Comparison of ENCODE assay signal across 28 mouse cellular contexts in genomic region chr2:69050189-69050588, GRCm38 (mm10).
DNase-seq lines count a peak whose midpoint lies in the region; ATAC-seq and TF ChIP-seq lines count a peak whose summit lies in the region.
"Had no signal": no experiment of that assay in that cellular context is flagged by ENCODE, and none has a peak within 500 bp of the region (broad histone marks: within the 10 kb centered on the region; RNA-seq: fewer than 3 reads in every experiment).

No protein-coding gene starts in this region.

- no peak for TF ChIP-seq POLR2A in lung, adult 2 months (IDR thresholded peaks at IDR 0.05; ENCODE audit: borderline replicate concordance, extremely low read depth, low read depth, low read length)
- TF ChIP-seq POLR2A in myocyte (IDR thresholded peaks at IDR 0.05; ENCODE audit: insufficient read length, low read depth): no peak

- peaks cover 9% of the 10 kb centered on the region for H3K4me1 ChIP-seq in lung, embryonic 16.5 days (replicated peaks; ENCODE audit: control insufficient read depth, insufficient read depth, low read length)
- H3K4me1 ChIP-seq in lung, adult 2 months (ENCODE audit: control insufficient read depth, insufficient read depth, low read length): no peaks in the 10 kb centered on the region; the same call in 1 of the 2 replicates
- H3K4me1 ChIP-seq: embryonic facial prominence, embryonic 13.5 days had no signal

- TF ChIP-seq CTCF in lung, adult 2 months (IDR thresholded peaks at IDR 0.05; ENCODE audit: insufficient read depth, low read length): no peak

- H3K36me3 ChIP-seq in lung, embryonic 16.5 days (ENCODE audit: control insufficient read depth, insufficient read depth, low read length): no peaks in the 10 kb centered on the region
- peaks cover 4% of the 10 kb centered on the region for H3K36me3 ChIP-seq in myocyte (ENCODE audit: control insufficient read depth, insufficient read depth)
- H3K36me3 ChIP-seq: embryonic facial prominence, embryonic 13.5 days; forebrain, embryonic 12.5 days; forebrain, embryonic 15.5 days; heart, embryonic 10.5 days; heart, embryonic 13.5 days; hindbrain, embryonic 12.5 days; hindbrain, embryonic 15.5 days had no signal

- peak; percentile 42; the same call in 1 of the 2 replicates for ATAC-seq in lung, embryonic 16.5 days (ENCODE audit: low read depth)
- ATAC-seq: forebrain, embryonic 15.5 days had no signal

- no peaks in the 10 kb centered on the region for H3K9me3 ChIP-seq in lung, embryonic 16.5 days (ENCODE audit: control insufficient read depth, low read length)
- H3K9me3 ChIP-seq: embryonic facial prominence, embryonic 10.5 days; embryonic facial prominence, embryonic 13.5 days; forebrain, embryonic 12.5 days; forebrain, embryonic 15.5 days; G1E; heart, embryonic 10.5 days; heart, embryonic 13.5 days; hindbrain, embryonic 12.5 days; hindbrain, embryonic 15.5 days had no signal

- H3K4me3 ChIP-seq in lung, embryonic 16.5 days (ENCODE audit: low read length): no peak overlapping the region
- no peak overlapping the region for H3K4me3 ChIP-seq in lung, adult 2 months (replicated peaks; ENCODE audit: extremely low read depth, low read depth, low read length)
- no peak overlapping the region for H3K4me3 ChIP-seq in myocyte
- H3K4me3 ChIP-seq: embryonic facial prominence, embryonic 10.5 days; embryonic facial prominence, embryonic 13.5 days; erythroblast, embryonic 14.5 days; forebrain, embryonic 12.5 days; forebrain, embryonic 15.5 days; heart, adult 2 months; heart, embryonic 10.5 days; heart, embryonic 13.5 days; hindbrain, embryonic 12.5 days; hindbrain, embryonic 15.5 days had no signal

- peak; percentile 55 for DNase-seq in heart, adult 11 months
- DNase-seq in heart, postnatal 10 days: no peak
- DNase-seq in lung, adult 2 months: no peak
- DNase-seq in 3T3-L1 (ENCODE audit: low read depth, low spot score): peak; percentile 11
- no peak for DNase-seq in c-Kit-positive CD71-positive TER-119-positive erythroid progenitor cells, embryonic 14.5 days (ENCODE audit: low spot score)
- DNase-seq: adrenal gland, adult 2 months; adrenal gland, postnatal 14 days; B cell, adult 2 months; cerebellum, adult 11-12 months; cerebellum, adult 8-10 months; cerebellum, postnatal 10 days; cerebellum, postnatal 36 days; embryo, embryonic 11 days; gastrocnemius, postnatal 25 days; heart, adult 2 months had no signal

- 0 out of 2 replicates have a peak overlapping the region, but pooled peaks have one; percentile 27 for H3K27ac ChIP-seq in lung, embryonic 16.5 days (ENCODE audit: low read length)
- H3K27ac ChIP-seq: embryonic facial prominence, embryonic 10.5 days; embryonic facial prominence, embryonic 13.5 days; forebrain, embryonic 12.5 days; forebrain, embryonic 15.5 days; heart, adult 2 months; heart, embryonic 10.5 days; heart, embryonic 13.5 days; hindbrain, embryonic 12.5 days; hindbrain, embryonic 15.5 days had no signal

- no peaks in the 10 kb centered on the region for H3K27me3 ChIP-seq in lung, embryonic 16.5 days (ENCODE audit: control insufficient read depth, insufficient read depth, low read depth, low read length)
- no peaks in the 10 kb centered on the region for H3K27me3 ChIP-seq in myocyte (ENCODE audit: control insufficient read depth, insufficient read depth, insufficient read length)
- H3K27me3 ChIP-seq: CH12.LX; embryonic facial prominence, embryonic 13.5 days; forebrain, embryonic 12.5 days; forebrain, embryonic 15.5 days; heart, embryonic 13.5 days; hindbrain, embryonic 12.5 days; hindbrain, embryonic 15.5 days had no signal

- 43% methylated on average over 4 of the region's 4 CpGs for WGBS in lung, embryonic 16.5 days
- 68% methylated on average over 4 of the region's 4 CpGs for WGBS in lung, adult 2 months

- no peak overlapping the region for H3K9ac ChIP-seq in lung, embryonic 16.5 days (ENCODE audit: low read length)
- H3K9ac ChIP-seq: embryonic facial prominence, embryonic 13.5 days; forebrain, embryonic 12.5 days; forebrain, embryonic 15.5 days; heart, embryonic 13.5 days; hindbrain, embryonic 12.5 days; hindbrain, embryonic 15.5 days had no signal

- H3K4me2 ChIP-seq in lung, embryonic 16.5 days (ENCODE audit: low read depth, low read length): no peak overlapping the region
- H3K4me2 ChIP-seq in myocyte (ENCODE audit: low read depth): no peak overlapping the region
- H3K4me2 ChIP-seq: embryonic facial prominence, embryonic 13.5 days; forebrain, embryonic 12.5 days; forebrain, embryonic 15.5 days; heart, embryonic 13.5 days; hindbrain, embryonic 12.5 days; hindbrain, embryonic 15.5 days had no signal

- intact Hi-C loops in heart, postnatal 10 days (cut with DNase I): no loop called here

- peaks cover under 1% of the 10 kb centered on the region for H3K79me2 ChIP-seq in myocyte (ENCODE audit: control insufficient read depth, insufficient read depth)

- H3ac ChIP-seq in myocyte (ENCODE audit: control insufficient read depth, insufficient read length): no peak overlapping the region

TF ChIP-seq in myocyte, 11 proteins besides CTCF, POLR2A, EP300 and RAD21:
- TF ChIP-seq MAX (IDR thresholded peaks at IDR 0.05; ENCODE audit: low read depth) (no peak), E2F4 (IDR thresholded peaks at IDR 0.05; ENCODE audit: insufficient read depth) (no peak), MYOD1 (IDR thresholded peaks at IDR 0.05; ENCODE audit: control insufficient read depth in 1 of 3, insufficient read length in 2 of 3, low read depth in 2 of 3) (peak; percentile 14 to 74 (median 68)), CEBPB (IDR thresholded peaks at IDR 0.05; ENCODE audit: insufficient read depth, poor library complexity, severe bottlenecking) (no peak), USF1 (IDR thresholded peaks at IDR 0.05; ENCODE audit: low read depth) (no peak), MYOG (IDR thresholded peaks at IDR 0.05; ENCODE audit: control insufficient read depth in 1 of 3, insufficient read depth in 1 of 3, insufficient read length in 2 of 3, low read depth in 2 of 3) (peak in 1 of 3 experiments; percentile 39), SRF (IDR thresholded peaks at IDR 0.05; ENCODE audit: control insufficient read depth, insufficient read length, low read depth) (no peak), POLR2AphosphoS2 (IDR thresholded peaks at IDR 0.05; ENCODE audit: insufficient read length, low read depth) (no peak), TCF3 (IDR thresholded peaks at IDR 0.05; ENCODE audit: insufficient read length, low read depth) (no peak)

Comparison
In these comparisons a context has a peak if more than half of its experiments do, and no peak if none do; other contexts are left out.
1. DNase-seq: peak in heart, adult 11 months (single experiment) and 3T3-L1 (single experiment); none in heart, postnatal 10 days (0 of 2), lung, adult 2 months (single experiment) and c-Kit-positive CD71-positive TER-119-positive erythroid progenitor cells, embryonic 14.5 days (single experiment).